Mouse (Mus musculus): ENCODE data around the gene Olfr593.
"Not testable (repeated sequence)": the region's sequence is repeated elsewhere in the genome, so short reads cannot be mapped to it uniquely, and the experiment has no call there.

Gene Olfr593

GRCm38 (mm10) chr7:103211562-103211961, at the start of gene Olfr593:
Olfr593 (plus strand) TSS chr7:103211862.
- DNase-seq: no peak

GRCm38 (mm10) chr7:103169697-103170096, 42.0 kb upstream of the Olfr593 start:
- no peak for DNase-seq

- no peak for DNase-seq
These were observed 33.4 kb upstream of the Olfr593 start, which contains the start of gene Olfr591 for GRCm38 (mm10) chr7:103178240-103178639. Olfr591 (minus strand) TSS chr7:103178340.

- not testable (repeated sequence) for DNase-seq
These were observed 27.2 kb upstream of the Olfr593 start, which contains the start of gene Olfr592 for GRCm38 (mm10) chr7:103184503-103184902. Olfr592 (plus strand) TSS chr7:103184803.

GRCm38 (mm10) chr7:103212050-103212449, 388 bp downstream of the Olfr593 start:
- not testable (repeated sequence) for DNase-seq

GRCm38 (mm10) chr7:103216696-103217095, 5.0 kb downstream of the Olfr593 start, which contains the start of gene Olfr594:
Olfr594 (plus strand) TSS chr7:103216996.
- DNase-seq: no peak

- DNase-seq: not testable (repeated sequence)
These were observed 40.7 kb downstream of the Olfr593 start, which contains the start of gene Usp17ld for GRCm38 (mm10) chr7:103252405-103252804. Usp17ld (minus strand) TSS chr7:103252505.

All from lung, postnatal 10 days (tissue).